Mouse (Mus musculus): ENCODE results near the gene Fam160b1.

GRCm38 (mm10) chr19:57314346-57315012 is 46.0 kb upstream of the Fam160b1 start, which contains the start of gene Ablim1:
- TF ChIP-seq CTCF (IDR thresholded peaks at IDR 0.05; ENCODE audit: low read depth, low read length) (no peak), GATA1 (IDR thresholded peaks at IDR 0.05; ENCODE audit: borderline replicate concordance, low read length) (no peak), TAL1 (conservative IDR thresholded peaks at IDR 0.05; ENCODE audit: low read depth, low read length) (no peak), POLR2AphosphoS5 (IDR thresholded peaks at IDR 0.05; ENCODE audit: insufficient replicate concordance, low read depth, low read length) (no peak)

Data from G1E (cell line).